Mouse (Mus musculus): ENCODE data around the gene Agpat3. TPM values are rescaled to one million over a fixed set of nuclear protein-coding genes. Genes with fewer than 3 reads are reported as not detected.
"Not testable (repeated sequence)": the region's sequence is repeated elsewhere in the genome, so short reads cannot be mapped to it uniquely, and the experiment has no call there.

Gene Agpat3
- polyA plus RNA-seq, 1 experiment: 95.0 TPM

GRCm38 (mm10) chr10:78360290-78360711, 8.0 kb upstream of the Agpat3 start:
- H3K27me3 ChIP-seq (ENCODE audit: control insufficient read depth, insufficient read depth, insufficient read length): no peaks in the 10 kb centered on the region
- no peak for TF ChIP-seq FOSL1 (IDR thresholded peaks at IDR 0.05; ENCODE audit: insufficient read depth, low read length, poor library complexity, severe bottlenecking)
- TF ChIP-seq CEBPB (IDR thresholded peaks at IDR 0.05; ENCODE audit: low read depth): peak; percentile 47
- H3K79me2 ChIP-seq (ENCODE audit: control insufficient read depth, insufficient read depth): no peaks in the 10 kb centered on the region
- H3K36me3 ChIP-seq (ENCODE audit: control insufficient read depth, insufficient read depth): no peaks in the 10 kb centered on the region
- no peaks in the 10 kb centered on the region for H3K79me3 ChIP-seq (ENCODE audit: low read depth)
- no peak overlapping the region for H3K4me3 ChIP-seq (ENCODE audit: insufficient read depth, poor library complexity, severe bottlenecking)
- H3ac ChIP-seq (ENCODE audit: control insufficient read depth, insufficient read length, low read depth): no peak overlapping the region

DNA sequence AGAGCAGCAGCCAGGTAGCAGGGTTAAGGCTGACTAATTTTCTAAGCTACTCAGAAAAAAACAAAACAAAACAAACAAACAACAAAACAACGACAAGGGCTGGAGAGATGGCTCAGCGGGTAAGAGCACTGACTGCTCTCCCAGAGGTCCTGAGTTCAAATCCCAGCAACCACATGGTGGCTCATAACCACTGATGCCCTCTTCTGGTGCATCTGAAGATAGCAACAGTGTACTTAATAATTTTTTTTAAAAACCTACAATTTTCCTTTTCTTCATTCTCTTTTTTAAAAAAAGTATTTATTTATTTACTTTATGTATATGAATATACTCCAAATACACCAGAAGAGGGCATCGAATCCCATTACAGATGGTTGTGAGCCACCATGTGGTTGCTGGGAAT, 6.7 kb upstream of the Agpat3 start:
- not testable (repeated sequence) for H3K79me3 ChIP-seq (ENCODE audit: low read depth); H3K36me3 ChIP-seq (ENCODE audit: control insufficient read depth, insufficient read depth); H3ac ChIP-seq (ENCODE audit: control insufficient read depth, insufficient read length, low read depth); H3K79me2 ChIP-seq (ENCODE audit: control insufficient read depth, insufficient read depth); H3K27me3 ChIP-seq (ENCODE audit: control insufficient read depth, insufficient read depth, insufficient read length); H3K4me3 ChIP-seq (ENCODE audit: insufficient read depth, poor library complexity, severe bottlenecking)

DNA sequence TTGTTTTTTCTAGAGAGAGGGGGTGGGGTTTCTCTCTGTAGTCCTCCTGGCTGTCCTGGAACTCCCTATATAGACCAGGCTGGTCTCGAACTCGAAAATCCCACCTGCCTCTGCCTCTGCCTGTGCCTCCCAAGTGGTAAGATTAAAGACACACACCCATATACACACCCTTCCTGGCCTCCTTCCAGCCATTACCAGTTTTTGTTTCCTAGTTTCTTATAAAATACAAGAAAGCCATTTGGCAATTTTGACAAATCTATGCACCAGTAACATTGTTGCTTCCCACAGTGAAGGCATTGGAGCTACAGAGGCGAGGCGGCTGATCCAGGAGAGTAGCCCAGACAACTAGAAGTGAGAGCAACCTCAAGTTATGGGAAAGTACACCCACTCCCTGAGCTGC, 6.0 kb upstream of the Agpat3 start:
- Histone ChIP-seq H3K79me3 (ENCODE audit: low read depth) (no peaks in the 10 kb centered on the region), H3K4me3 (ENCODE audit: insufficient read depth, poor library complexity, severe bottlenecking) (no peak overlapping the region), H3ac (ENCODE audit: control insufficient read depth, insufficient read length, low read depth) (no peak overlapping the region), H3K27me3 (ENCODE audit: control insufficient read depth, insufficient read depth, insufficient read length) (no peaks in the 10 kb centered on the region), H3K36me3 (ENCODE audit: control insufficient read depth, insufficient read depth) (no peaks in the 10 kb centered on the region), H3K79me2 (ENCODE audit: control insufficient read depth, insufficient read depth) (no peaks in the 10 kb centered on the region)
- no peak for TF ChIP-seq MYOG (IDR thresholded peaks at IDR 0.05; ENCODE audit: control insufficient read depth, extremely low read depth, insufficient read length)
- no peak for TF ChIP-seq MAX (IDR thresholded peaks at IDR 0.05)
- no peak for TF ChIP-seq USF1 (IDR thresholded peaks at IDR 0.05; ENCODE audit: low read depth)
- no peak for TF ChIP-seq CEBPB (IDR thresholded peaks at IDR 0.05; ENCODE audit: low read depth)
- TF ChIP-seq MYOD1 (IDR thresholded peaks at IDR 0.05; ENCODE audit: control insufficient read depth, insufficient read length, low read depth): no peak
- TF ChIP-seq FOSL1 (IDR thresholded peaks at IDR 0.05; ENCODE audit: insufficient read depth, low read length, poor library complexity, severe bottlenecking): no peak
- no peak for TF ChIP-seq CTCF (IDR thresholded peaks at IDR 0.05; ENCODE audit: control insufficient read depth, insufficient read depth, insufficient read length)

- H3K27me3 ChIP-seq (ENCODE audit: control insufficient read depth, insufficient read depth, insufficient read length): no peaks in the 10 kb centered on the region
- H3ac ChIP-seq (ENCODE audit: control insufficient read depth, insufficient read length, low read depth): no peak overlapping the region
- H3K79me3 ChIP-seq (ENCODE audit: low read depth): no peaks in the 10 kb centered on the region
- H3K4me3 ChIP-seq (ENCODE audit: insufficient read depth, poor library complexity, severe bottlenecking): no peak overlapping the region
- TF ChIP-seq MYOG (IDR thresholded peaks at IDR 0.05; ENCODE audit: control insufficient read depth, extremely low read depth, insufficient read length) (no peak), MAX (IDR thresholded peaks at IDR 0.05) (no peak), MYOD1 (IDR thresholded peaks at IDR 0.05; ENCODE audit: control insufficient read depth, insufficient read length, low read depth) (no peak), CTCF (IDR thresholded peaks at IDR 0.05; ENCODE audit: control insufficient read depth, insufficient read depth, insufficient read length) (no peak), CEBPB (IDR thresholded peaks at IDR 0.05; ENCODE audit: low read depth) (no peak), FOSL1 (IDR thresholded peaks at IDR 0.05; ENCODE audit: insufficient read depth, low read length, poor library complexity, severe bottlenecking) (no peak), USF1 (IDR thresholded peaks at IDR 0.05; ENCODE audit: low read depth) (no peak)
- no peaks in the 10 kb centered on the region for H3K36me3 ChIP-seq (ENCODE audit: control insufficient read depth, insufficient read depth)
- no peaks in the 10 kb centered on the region for H3K79me2 ChIP-seq (ENCODE audit: control insufficient read depth, insufficient read depth)
Observed at GRCm38 (mm10) chr10:78357742-78358141, 5.5 kb upstream of the Agpat3 start.

GRCm38 (mm10) chr10:78355931-78356593, 3.8 kb upstream of the Agpat3 start:
- Histone ChIP-seq H3ac (ENCODE audit: control insufficient read depth, insufficient read length, low read depth) (no peak overlapping the region), H3K79me3 (ENCODE audit: low read depth) (peaks cover 3% of the 10 kb centered on the region), H3K4me3 (ENCODE audit: insufficient read depth, poor library complexity, severe bottlenecking) (no peak overlapping the region), H3K36me3 (ENCODE audit: control insufficient read depth, insufficient read depth) (no peaks in the 10 kb centered on the region), H3K79me2 (ENCODE audit: control insufficient read depth, insufficient read depth) (peaks cover 7% of the 10 kb centered on the region), H3K27me3 (ENCODE audit: control insufficient read depth, insufficient read depth, insufficient read length) (no peaks in the 10 kb centered on the region)
- TF ChIP-seq MAX (IDR thresholded peaks at IDR 0.05): no peak
- no peak for TF ChIP-seq CTCF (IDR thresholded peaks at IDR 0.05; ENCODE audit: control insufficient read depth, insufficient read depth, insufficient read length)
- no peak for TF ChIP-seq MYOG (IDR thresholded peaks at IDR 0.05; ENCODE audit: control insufficient read depth, extremely low read depth, insufficient read length)
- no peak for TF ChIP-seq CEBPB (IDR thresholded peaks at IDR 0.05; ENCODE audit: low read depth)
- TF ChIP-seq MYOD1 (IDR thresholded peaks at IDR 0.05; ENCODE audit: control insufficient read depth, insufficient read length, low read depth): no peak
- TF ChIP-seq USF1 (IDR thresholded peaks at IDR 0.05; ENCODE audit: low read depth): no peak
- TF ChIP-seq FOSL1 (IDR thresholded peaks at IDR 0.05; ENCODE audit: insufficient read depth, low read length, poor library complexity, severe bottlenecking): no peak

DNA sequence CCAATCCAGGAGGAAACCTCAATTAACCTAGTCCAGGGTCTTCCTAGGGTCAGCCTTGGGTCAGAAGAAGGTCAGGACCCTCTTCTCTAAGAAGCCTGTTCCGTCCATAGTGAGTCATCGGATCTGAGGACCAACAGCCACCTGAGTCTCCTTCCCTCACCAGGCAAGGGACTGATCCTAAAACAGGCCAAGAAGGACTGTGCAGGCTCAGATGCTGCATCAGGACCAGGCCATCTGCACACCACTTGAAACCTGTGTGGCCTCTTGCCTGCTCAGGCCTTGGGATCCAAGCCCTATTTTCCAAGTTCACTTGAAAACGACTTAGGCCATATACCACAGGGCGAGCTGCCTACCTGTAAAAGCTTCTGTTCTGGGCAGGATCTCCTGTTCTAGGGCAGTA, 907 bp upstream of the Agpat3 start:
- H3K4me3 ChIP-seq (ENCODE audit: insufficient read depth, poor library complexity, severe bottlenecking): no peak overlapping the region
- no peaks in the 10 kb centered on the region for H3K36me3 ChIP-seq (ENCODE audit: control insufficient read depth, insufficient read depth)
- no peaks in the 10 kb centered on the region for H3K27me3 ChIP-seq (ENCODE audit: control insufficient read depth, insufficient read depth, insufficient read length)
- H3K79me3 ChIP-seq (ENCODE audit: low read depth): peaks cover 17% of the 10 kb centered on the region
- H3ac ChIP-seq (ENCODE audit: control insufficient read depth, insufficient read length, low read depth): no peak overlapping the region
- H3K79me2 ChIP-seq (ENCODE audit: control insufficient read depth, insufficient read depth): peaks cover 35% of the 10 kb centered on the region
- TF ChIP-seq MAX (IDR thresholded peaks at IDR 0.05) (no peak), MYOG (IDR thresholded peaks at IDR 0.05; ENCODE audit: control insufficient read depth, extremely low read depth, insufficient read length) (no peak), CTCF (IDR thresholded peaks at IDR 0.05; ENCODE audit: control insufficient read depth, insufficient read depth, insufficient read length) (no peak), FOSL1 (IDR thresholded peaks at IDR 0.05; ENCODE audit: insufficient read depth, low read length, poor library complexity, severe bottlenecking) (no peak)

Measured in C2C12 (cell line).